Mouse (Mus musculus): Measurements from ENCODE around the gene Mrps17. TPM values are rescaled to one million over a fixed set of nuclear protein-coding genes. Genes with fewer than 3 reads are reported as not detected.

The Mrps17 gene
- polyA plus RNA-seq, 1 experiment from 2014 or later = 83.5 TPM

DNA sequence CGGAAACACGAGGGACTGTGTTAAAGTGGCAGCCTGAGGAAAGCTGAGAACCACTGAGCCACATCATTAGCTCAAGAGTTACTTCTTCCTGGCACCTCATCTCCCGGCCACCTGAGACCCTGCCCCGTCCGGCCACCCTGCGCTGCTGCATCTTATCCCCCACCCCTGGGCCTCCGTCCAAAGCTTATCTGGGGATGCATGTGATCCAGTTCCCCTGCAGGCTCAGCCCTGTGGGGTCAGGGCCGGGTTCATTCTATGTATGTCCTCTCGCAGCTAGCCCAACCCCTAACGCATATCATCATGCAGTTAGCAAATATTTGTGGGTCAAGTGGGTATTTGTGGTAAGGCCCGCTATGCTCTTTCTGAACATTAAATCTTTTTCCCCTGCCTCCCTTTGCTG, 14.0 kb downstream of the Mrps17 start:
- WGBS (ENCODE audit: insufficient replicate concordance) = 16% methylated on average over 11 of the region's 11 CpGs
- Histone ChIP-seq H3K4me3 (ENCODE audit: low read depth, low read length) (no peak overlapping the region), H3K9me3 (replicated peaks; ENCODE audit: control insufficient read depth, low read length) (no peaks in the 10 kb centered on the region), H3K27ac (ENCODE audit: low read length) (peak overlapping the region; percentile 84), H3K27me3 (ENCODE audit: control insufficient read depth, insufficient read depth, low read depth, low read length) (no peaks in the 10 kb centered on the region), H3K36me3 (ENCODE audit: control insufficient read depth, insufficient read depth) (no peaks in the 10 kb centered on the region), H3K4me2 (ENCODE audit: low read depth, low read length) (peak overlapping the region; percentile 43), H3K9ac (ENCODE audit: low read depth, low read length) (no peak overlapping the region), H3K4me1 (ENCODE audit: control insufficient read depth, low read depth, low read length) (peaks cover 41% of the 10 kb centered on the region)
- ATAC-seq (ENCODE audit: low read depth) = peak; percentile 54

DNA sequence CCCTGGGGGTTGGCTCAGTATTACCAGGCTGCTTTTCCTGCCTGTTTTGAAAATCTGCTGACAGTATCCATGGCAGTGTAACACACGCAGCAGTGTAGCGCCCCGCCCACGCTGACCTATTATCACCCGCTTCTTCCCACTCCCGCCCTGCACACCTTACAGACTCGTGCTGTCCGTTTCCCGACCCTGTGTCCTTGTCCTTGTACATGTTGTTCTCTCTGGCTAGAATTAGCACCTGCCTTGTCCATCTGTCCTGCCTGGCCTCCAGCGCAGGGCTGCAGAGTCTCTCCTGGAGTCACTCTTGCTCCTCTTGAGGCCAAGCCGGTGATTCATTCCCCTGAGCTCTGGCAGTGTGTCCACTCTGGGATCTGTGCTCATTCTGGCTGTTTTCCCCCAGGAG, 15.0 kb downstream of the Mrps17 start:
- ATAC-seq (ENCODE audit: low read depth) = peak; percentile 84
- Histone ChIP-seq H3K4me1 (ENCODE audit: control insufficient read depth, low read depth, low read length) (peaks cover 36% of the 10 kb centered on the region), H3K9me3 (replicated peaks; ENCODE audit: control insufficient read depth, low read length) (no peaks in the 10 kb centered on the region), H3K4me2 (ENCODE audit: low read depth, low read length) (peak overlapping the region; percentile 43), H3K27ac (ENCODE audit: low read length) (peak overlapping the region; percentile 84), H3K9ac (ENCODE audit: low read depth, low read length) (peak overlapping the region; percentile 9; the same call in 1 of the 2 replicates), H3K36me3 (ENCODE audit: control insufficient read depth, insufficient read depth) (no peaks in the 10 kb centered on the region), H3K27me3 (ENCODE audit: control insufficient read depth, insufficient read depth, low read depth, low read length) (no peaks in the 10 kb centered on the region), H3K4me3 (ENCODE audit: low read depth, low read length) (no peak overlapping the region)
- 28% methylated on average over 11 of the region's 11 CpGs for WGBS (ENCODE audit: insufficient replicate concordance)

- H3K9ac ChIP-seq (ENCODE audit: low read depth, low read length) = peak overlapping the region; percentile 1; the same call in 1 of the 2 replicates
- ATAC-seq (ENCODE audit: low read depth) = no peak
Observed at GRCm38 (mm10) chr5:129731021-129731420, 15.7 kb downstream of the Mrps17 start.

GRCm38 (mm10) chr5:129740976-129741375, 25.7 kb downstream of the Mrps17 start:
- no peak overlapping the region for H3K27ac ChIP-seq (ENCODE audit: low read length)
- ATAC-seq (ENCODE audit: low read depth) = no peak
- peaks cover under 1% of the 10 kb centered on the region; the same call in 1 of the 2 replicates for H3K36me3 ChIP-seq (ENCODE audit: control insufficient read depth, insufficient read depth)
- no peak overlapping the region for H3K4me2 ChIP-seq (ENCODE audit: low read depth, low read length)
- no peak overlapping the region for H3K4me3 ChIP-seq (ENCODE audit: low read depth, low read length)
- 83% methylated on average over 1 of the region's 1 CpGs for WGBS (ENCODE audit: insufficient replicate concordance)
- no peaks in the 10 kb centered on the region for H3K27me3 ChIP-seq (ENCODE audit: control insufficient read depth, insufficient read depth, low read depth, low read length)
- no peak overlapping the region for H3K9ac ChIP-seq (ENCODE audit: low read depth, low read length)
- no peaks in the 10 kb centered on the region for H3K9me3 ChIP-seq (replicated peaks; ENCODE audit: control insufficient read depth, low read length)
- H3K4me1 ChIP-seq (ENCODE audit: control insufficient read depth, low read depth, low read length) = peaks cover 28% of the 10 kb centered on the region

More at GRCm38 (mm10) chr5:129731021-129731420, 15.7 kb downstream of the Mrps17 start:
- H3K9me3 ChIP-seq (replicated peaks; ENCODE audit: control insufficient read depth, low read length) = no peaks in the 10 kb centered on the region
- H3K27ac ChIP-seq (ENCODE audit: low read length) = peak overlapping the region; percentile 84
- H3K36me3 ChIP-seq (ENCODE audit: control insufficient read depth, insufficient read depth) = no peaks in the 10 kb centered on the region
- peaks cover 36% of the 10 kb centered on the region for H3K4me1 ChIP-seq (ENCODE audit: control insufficient read depth, low read depth, low read length)
- H3K27me3 ChIP-seq (ENCODE audit: control insufficient read depth, insufficient read depth, low read depth, low read length) = no peaks in the 10 kb centered on the region
- no peak overlapping the region for H3K4me3 ChIP-seq (ENCODE audit: low read depth, low read length)
- WGBS (ENCODE audit: insufficient replicate concordance) = 71% methylated on average over 5 of the region's 5 CpGs
- no peak overlapping the region for H3K4me2 ChIP-seq (ENCODE audit: low read depth, low read length)

- 21% methylated on average over 7 of the region's 7 CpGs for WGBS (ENCODE audit: insufficient replicate concordance)
- Histone ChIP-seq H3K9ac (ENCODE audit: low read depth, low read length) (no peak overlapping the region), H3K27me3 (ENCODE audit: control insufficient read depth, insufficient read depth, low read depth, low read length) (no peaks in the 10 kb centered on the region), H3K4me1 (ENCODE audit: control insufficient read depth, low read depth, low read length) (peaks cover 28% of the 10 kb centered on the region), H3K4me3 (ENCODE audit: low read depth, low read length) (no peak overlapping the region), H3K9me3 (replicated peaks; ENCODE audit: control insufficient read depth, low read length) (no peaks in the 10 kb centered on the region), H3K27ac (ENCODE audit: low read length) (peak overlapping the region; percentile 83), H3K4me2 (ENCODE audit: low read depth, low read length) (peak overlapping the region; percentile 2), H3K36me3 (ENCODE audit: control insufficient read depth, insufficient read depth) (peaks cover 4% of the 10 kb centered on the region; the same call in 1 of the 2 replicates)
- peak; percentile 91 for ATAC-seq (ENCODE audit: low read depth)
Observed at GRCm38 (mm10) chr5:129742903-129743488, 27.7 kb downstream of the Mrps17 start.

- Histone ChIP-seq H3K27me3 (ENCODE audit: control insufficient read depth, insufficient read depth, low read depth, low read length) (no peaks in the 10 kb centered on the region), H3K9ac (ENCODE audit: low read depth, low read length) (no peak overlapping the region), H3K27ac (ENCODE audit: low read length) (peak overlapping the region; percentile 83), H3K4me2 (ENCODE audit: low read depth, low read length) (peak overlapping the region; percentile 32; the same call in 1 of the 2 replicates), H3K4me1 (ENCODE audit: control insufficient read depth, low read depth, low read length) (peaks cover 28% of the 10 kb centered on the region), H3K9me3 (replicated peaks; ENCODE audit: control insufficient read depth, low read length) (no peaks in the 10 kb centered on the region), H3K4me3 (ENCODE audit: low read depth, low read length) (no peak overlapping the region), H3K36me3 (ENCODE audit: control insufficient read depth, insufficient read depth) (peaks cover 5% of the 10 kb centered on the region; the same call in 1 of the 2 replicates)
- peak; percentile 59 for ATAC-seq (ENCODE audit: low read depth)
- WGBS (ENCODE audit: insufficient replicate concordance) = 27% methylated on average over 6 of the region's 6 CpGs
Observed at GRCm38 (mm10) chr5:129744050-129744449, 28.8 kb downstream of the Mrps17 start.

- Histone ChIP-seq H3K27me3 (ENCODE audit: control insufficient read depth, insufficient read depth, low read depth, low read length) (no peaks in the 10 kb centered on the region), H3K4me2 (ENCODE audit: low read depth, low read length) (no peak overlapping the region), H3K27ac (ENCODE audit: low read length) (no peak overlapping the region), H3K4me3 (ENCODE audit: low read depth, low read length) (no peak overlapping the region), H3K9me3 (replicated peaks; ENCODE audit: control insufficient read depth, low read length) (no peaks in the 10 kb centered on the region), H3K4me1 (ENCODE audit: control insufficient read depth, low read depth, low read length) (peaks cover 2% of the 10 kb centered on the region), H3K9ac (ENCODE audit: low read depth, low read length) (no peak overlapping the region), H3K36me3 (ENCODE audit: control insufficient read depth, insufficient read depth) (no peaks in the 10 kb centered on the region)
- no peak for ATAC-seq (ENCODE audit: low read depth)
- WGBS (ENCODE audit: insufficient replicate concordance) = 86% methylated on average over 20 of the region's 20 CpGs
Observed at GRCm38 (mm10) chr5:129756886-129757285, 41.6 kb downstream of the Mrps17 start.

GRCm38 (mm10) chr5:129759929-129760480, 44.7 kb downstream of the Mrps17 start:
- peaks cover 3% of the 10 kb centered on the region; the same call in 1 of the 2 replicates for H3K36me3 ChIP-seq (ENCODE audit: control insufficient read depth, insufficient read depth)
- ATAC-seq (ENCODE audit: low read depth) = peak; percentile 54
- H3K9me3 ChIP-seq (replicated peaks; ENCODE audit: control insufficient read depth, low read length) = no peaks in the 10 kb centered on the region
- 69% methylated on average over 13 of the region's 13 CpGs for WGBS (ENCODE audit: insufficient replicate concordance)
- H3K9ac ChIP-seq (ENCODE audit: low read depth, low read length) = no peak overlapping the region
- H3K4me1 ChIP-seq (ENCODE audit: control insufficient read depth, low read depth, low read length) = peaks cover 2% of the 10 kb centered on the region
- H3K4me2 ChIP-seq (ENCODE audit: low read depth, low read length) = no peak overlapping the region
- H3K27me3 ChIP-seq (ENCODE audit: control insufficient read depth, insufficient read depth, low read depth, low read length) = no peaks in the 10 kb centered on the region
- H3K27ac ChIP-seq (ENCODE audit: low read length) = no peak overlapping the region
- H3K4me3 ChIP-seq (ENCODE audit: low read depth, low read length) = no peak overlapping the region

DNA sequence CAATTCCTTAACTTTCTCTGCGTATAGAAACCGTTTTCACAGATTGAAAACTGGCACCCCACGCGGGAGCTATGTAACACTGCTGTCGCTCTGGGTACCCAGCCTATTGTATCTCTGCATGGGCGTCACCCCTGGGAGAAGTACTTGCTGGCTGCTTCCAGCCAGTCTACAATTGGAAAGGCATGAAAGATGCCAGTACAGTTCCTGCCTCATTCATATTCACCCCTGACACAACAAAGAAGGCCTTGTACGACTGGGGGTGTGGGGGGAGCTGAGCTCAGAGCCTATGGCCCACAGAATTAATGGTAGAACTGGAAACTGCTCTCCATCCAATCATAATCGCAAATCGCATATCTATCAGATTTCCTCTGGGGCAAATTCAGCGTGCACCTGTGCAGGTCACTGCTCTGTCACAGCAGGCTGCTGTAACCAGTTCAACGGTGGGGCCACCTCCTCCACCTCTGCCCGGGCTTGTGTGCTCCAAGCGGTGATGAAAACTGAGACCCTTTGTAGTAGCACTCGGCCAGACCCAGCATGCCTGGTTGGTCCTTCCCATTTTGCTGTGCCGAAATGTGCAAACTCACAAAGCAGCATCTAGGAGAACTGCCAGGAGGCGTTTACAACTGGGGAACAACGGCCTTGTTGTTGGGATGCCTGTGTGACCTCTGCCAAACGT, 46.7 kb downstream of the Mrps17 start:
- Histone ChIP-seq H3K4me1 (ENCODE audit: control insufficient read depth, low read depth, low read length) (peaks cover 2% of the 10 kb centered on the region), H3K27ac (ENCODE audit: low read length) (no peak overlapping the region), H3K36me3 (ENCODE audit: control insufficient read depth, insufficient read depth) (peaks cover 4% of the 10 kb centered on the region), H3K4me2 (ENCODE audit: low read depth, low read length) (no peak overlapping the region), H3K27me3 (ENCODE audit: control insufficient read depth, insufficient read depth, low read depth, low read length) (no peaks in the 10 kb centered on the region), H3K9me3 (replicated peaks; ENCODE audit: control insufficient read depth, low read length) (no peaks in the 10 kb centered on the region), H3K9ac (ENCODE audit: low read depth, low read length) (no peak overlapping the region), H3K4me3 (ENCODE audit: low read depth, low read length) (no peak overlapping the region)
- ATAC-seq (ENCODE audit: low read depth) = no peak
- 72% methylated on average over 18 of the region's 18 CpGs for WGBS (ENCODE audit: insufficient replicate concordance)

All from liver, embryonic 16.5 days (tissue).